Mouse (Mus musculus): ENCODE results near the gene Tedc1. TPM values are rescaled to one million over a fixed set of nuclear protein-coding genes. Genes with fewer than 3 reads are reported as not detected.
"Not testable (repeated sequence)": the region's sequence is repeated elsewhere in the genome, so short reads cannot be mapped to it uniquely, and the experiment has no call there.

Gene Tedc1
- total RNA-seq, 4 experiments from 2014 or later: 0.22 TPM; not detected in 3

DNA sequence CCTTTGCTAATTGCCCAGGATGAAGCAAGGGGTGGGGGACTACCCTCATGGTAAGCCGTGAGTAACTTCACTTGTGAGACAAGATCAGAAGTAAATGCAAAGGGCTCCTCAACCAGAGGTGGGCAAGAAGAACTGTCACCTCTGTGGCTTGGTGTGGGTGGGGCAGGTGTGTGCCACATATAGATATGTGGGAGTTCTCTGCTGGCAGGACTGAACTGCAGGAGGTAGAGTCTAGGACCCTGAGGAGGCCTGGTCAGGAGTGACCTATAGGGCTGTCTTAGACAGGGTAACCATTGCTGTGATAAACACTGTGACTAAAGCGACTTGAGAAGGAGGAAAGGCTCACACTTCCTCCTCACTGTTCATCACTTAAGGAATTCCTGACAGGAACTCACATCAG, 37.2 kb downstream of the Tedc1 start:
- DNase-seq (ENCODE audit: low spot score in 2 of 2): no peak

DNA sequence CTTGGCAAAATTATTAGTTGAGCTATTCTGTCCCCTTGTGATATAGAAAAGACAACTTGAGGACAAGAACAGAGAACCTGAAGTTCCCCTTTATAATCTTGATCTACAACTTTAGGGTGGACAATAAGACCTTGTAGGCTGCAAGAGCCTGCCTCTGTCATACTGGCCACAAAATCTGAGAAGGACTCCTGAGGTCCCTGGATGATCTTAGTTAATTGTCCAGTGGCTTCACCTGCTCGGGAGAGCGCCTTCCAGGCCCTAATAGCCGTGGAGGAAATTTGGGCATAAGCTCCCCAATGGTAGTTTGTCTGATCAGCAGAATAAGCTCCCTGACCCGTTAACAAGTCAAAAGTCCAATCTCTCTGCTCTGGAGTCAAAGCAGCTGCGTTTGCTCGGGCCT, 42.9 kb downstream of the Tedc1 start:
- not testable (repeated sequence) for DNase-seq (ENCODE audit: low spot score in 2 of 2)

DNA sequence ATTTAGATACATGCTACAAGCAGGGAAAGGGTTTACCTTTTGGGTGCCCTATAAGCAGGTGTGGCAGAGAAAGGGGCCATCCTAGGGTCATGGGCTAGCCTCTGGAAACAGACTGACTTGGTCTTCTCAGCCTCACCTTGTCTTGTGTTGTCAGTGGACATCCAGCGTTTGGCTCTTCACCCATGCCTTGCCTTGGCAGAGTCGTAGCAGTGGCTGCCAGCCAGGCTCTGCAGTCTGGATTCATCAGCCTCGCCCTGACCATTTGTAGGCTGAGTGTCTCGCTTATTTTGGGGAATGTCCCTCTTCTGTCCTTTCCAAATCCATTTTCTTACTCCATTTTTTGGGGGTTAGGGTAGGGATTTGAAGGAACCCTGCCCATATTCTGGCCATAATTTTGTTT, 45.1 kb downstream of the Tedc1 start:
- no peak for DNase-seq (ENCODE audit: low spot score in 2 of 2)

DNA sequence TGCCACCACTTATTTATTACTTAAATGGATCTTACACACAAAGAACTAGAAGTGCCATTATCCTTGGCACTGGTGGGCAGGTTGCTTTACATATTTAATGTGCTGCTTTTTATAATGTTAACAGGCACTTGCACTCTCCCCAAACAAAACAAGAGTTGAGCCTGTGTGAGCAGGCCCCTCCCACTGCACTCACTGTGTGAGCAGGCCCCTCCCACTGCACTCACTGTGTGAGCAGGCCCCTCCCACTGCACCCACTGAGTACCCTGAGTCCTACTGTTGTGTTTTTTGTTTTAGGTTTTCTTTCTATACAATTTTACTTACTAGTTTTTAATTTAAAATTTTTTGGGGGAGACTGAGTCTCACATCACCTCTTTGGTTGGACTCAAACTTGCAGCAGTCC, 45.8 kb downstream of the Tedc1 start:
- DNase-seq (ENCODE audit: low spot score in 2 of 2): no peak

DNA sequence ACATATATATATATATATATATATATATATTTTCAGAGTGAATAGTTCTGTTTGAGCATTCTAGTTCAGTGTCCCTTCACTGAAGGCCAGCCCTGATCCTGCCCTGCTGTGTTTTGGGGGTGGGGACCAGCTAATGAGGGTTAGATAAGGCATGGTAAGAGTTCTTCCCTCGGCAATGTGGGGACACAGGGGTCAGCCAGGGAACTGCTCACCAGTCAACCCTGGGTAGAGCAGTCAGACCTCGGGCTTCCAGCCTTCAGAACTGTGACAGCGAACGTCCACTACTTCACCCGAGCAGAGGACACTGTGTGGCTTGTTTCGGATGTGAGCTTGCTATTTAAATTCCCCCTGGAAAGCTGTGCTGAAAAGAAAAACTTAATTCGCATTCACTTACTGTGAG, 47.3 kb downstream of the Tedc1 start:
- no peak for DNase-seq (ENCODE audit: low spot score in 2 of 2)

DNA sequence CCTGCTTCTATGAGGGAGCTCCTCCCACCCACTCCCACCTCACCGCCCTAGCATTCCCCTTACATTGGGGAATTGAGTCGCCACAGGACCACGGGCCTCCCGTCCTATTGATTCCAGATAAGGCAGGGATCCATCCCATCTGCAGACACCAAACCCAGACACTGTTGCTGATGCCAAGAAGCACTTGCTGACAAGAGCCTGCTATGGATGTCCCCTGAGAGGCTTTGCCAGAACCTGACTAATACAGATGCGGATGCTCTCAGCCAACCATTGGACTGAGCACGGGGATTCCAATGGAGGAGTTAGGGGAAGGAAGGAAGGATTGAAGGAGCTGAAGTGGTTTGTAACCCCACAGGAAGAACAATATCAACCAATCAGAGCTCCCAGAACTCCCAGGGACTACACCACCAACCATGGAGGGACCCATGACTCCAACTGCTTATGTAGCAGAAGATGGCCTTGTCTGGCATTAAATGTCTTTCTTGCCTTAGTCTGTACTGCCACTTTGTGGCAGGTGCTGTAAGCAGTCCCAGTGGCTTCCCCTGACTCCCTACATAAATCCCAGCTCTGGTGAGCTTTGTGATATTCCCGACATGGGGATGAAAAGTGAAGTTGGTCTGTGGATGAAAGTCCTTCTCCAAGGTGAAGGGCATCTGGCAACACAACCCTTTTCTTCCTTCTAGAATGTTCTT, 49.2 kb downstream of the Tedc1 start:
- no peak for DNase-seq (ENCODE audit: low spot score in 2 of 2)

DNA sequence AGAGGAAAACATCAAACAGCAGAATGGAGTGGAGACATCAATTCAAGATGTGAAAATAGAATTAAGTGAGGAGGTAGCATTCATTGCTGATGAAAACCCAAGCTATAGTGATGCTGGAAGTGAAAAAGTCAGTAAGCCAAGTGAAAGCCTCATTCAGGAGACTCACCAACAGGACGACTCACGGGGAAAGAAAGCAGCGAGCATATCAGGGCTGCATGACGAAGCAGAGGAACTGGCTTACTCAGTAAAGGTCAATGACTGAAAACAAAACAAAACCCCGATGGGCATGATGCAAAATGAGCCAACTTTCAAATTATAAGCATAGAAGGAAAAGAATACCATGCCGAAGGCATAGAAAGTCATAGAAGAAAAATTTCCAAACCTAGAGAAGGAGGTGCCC, 51.5 kb downstream of the Tedc1 start:
- no peak for DNase-seq (ENCODE audit: low spot score in 2 of 2)

DNA sequence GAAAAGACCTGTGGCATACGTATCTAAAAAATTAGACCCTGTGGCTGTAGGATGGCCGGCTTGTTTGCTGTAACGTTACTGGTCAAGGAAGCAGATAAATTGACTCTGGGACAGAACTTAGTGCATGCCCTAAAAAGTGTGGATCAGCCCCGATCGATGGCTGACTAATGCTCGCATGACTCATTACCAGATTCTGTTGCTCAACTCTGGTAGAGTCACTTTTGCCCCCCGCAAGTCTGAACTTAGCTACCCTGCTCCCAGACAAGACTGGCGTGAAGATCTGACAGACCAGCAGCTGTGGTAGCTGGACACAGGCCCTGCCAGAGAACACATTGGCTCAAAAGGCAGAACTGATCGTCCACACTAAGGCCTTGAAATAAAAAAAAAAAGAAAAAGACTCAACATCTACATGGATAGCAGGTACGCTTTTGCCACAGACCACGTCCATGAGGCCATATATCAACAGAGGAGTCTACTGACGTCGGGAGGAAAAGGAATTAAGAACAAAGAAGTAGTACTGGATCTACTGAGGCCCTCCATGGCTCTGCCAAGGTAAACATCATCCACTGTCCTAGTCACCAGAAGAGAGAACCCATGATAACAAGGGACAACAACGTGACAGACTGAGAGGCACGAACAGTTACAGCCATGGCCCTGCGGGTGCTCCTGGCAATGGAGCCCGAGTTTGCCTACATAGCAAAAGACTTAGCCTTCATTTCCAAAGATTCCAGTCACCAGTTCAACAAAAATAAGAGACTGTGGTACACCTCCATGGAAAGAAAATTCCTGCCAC, 54.6 kb downstream of the Tedc1 start:
- no peak for DNase-seq (ENCODE audit: low spot score in 2 of 2)

DNA sequence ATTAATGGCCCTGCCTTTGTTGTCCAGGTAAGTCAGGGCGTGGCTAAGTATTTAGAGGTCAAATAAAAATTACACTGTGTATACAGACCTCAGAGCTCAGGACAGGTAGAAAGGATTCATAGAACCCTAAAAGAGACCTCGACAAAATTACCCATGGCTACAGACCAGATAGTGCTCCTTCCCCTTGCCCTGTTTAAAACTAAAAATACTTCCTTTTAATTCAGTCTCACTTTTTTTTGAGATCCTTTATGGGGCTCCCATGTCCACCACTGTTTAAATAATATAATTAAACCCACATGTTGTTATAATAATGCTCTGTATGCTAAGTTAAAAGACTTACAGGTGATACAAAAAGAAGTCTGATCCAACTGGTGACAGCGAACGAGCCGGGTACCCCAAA, 55.6 kb downstream of the Tedc1 start:
- no peak for DNase-seq (ENCODE audit: low spot score in 2 of 2)

DNA sequence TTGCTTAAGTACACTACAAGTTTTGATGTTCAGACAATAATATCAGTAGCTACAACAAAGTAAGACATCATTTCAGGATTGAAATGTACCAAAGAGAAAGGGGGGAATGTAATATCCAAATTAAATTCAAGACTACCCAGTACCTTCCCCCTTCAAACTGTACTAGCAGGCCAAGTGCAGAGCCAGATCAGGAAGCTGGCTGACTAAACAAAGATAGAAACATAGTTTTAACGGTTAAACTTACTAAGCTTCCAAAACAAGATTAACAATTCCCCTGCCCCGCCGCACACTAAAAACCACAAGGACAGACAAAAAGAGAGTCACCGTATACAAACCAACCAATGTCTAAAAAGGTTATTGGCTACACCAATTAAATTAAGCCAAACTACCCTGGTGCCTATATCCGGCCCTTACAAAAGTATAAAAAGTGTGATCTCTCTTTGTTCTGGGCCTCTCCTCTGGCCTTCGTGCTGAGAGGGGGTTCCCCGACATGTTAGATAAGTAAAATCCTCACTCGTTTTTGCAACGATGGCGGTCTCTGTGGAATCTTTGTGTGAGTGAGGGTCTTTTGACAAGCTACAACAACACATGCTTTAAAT, 56.2 kb downstream of the Tedc1 start:
- DNase-seq (ENCODE audit: low spot score in 2 of 2): no peak

DNA sequence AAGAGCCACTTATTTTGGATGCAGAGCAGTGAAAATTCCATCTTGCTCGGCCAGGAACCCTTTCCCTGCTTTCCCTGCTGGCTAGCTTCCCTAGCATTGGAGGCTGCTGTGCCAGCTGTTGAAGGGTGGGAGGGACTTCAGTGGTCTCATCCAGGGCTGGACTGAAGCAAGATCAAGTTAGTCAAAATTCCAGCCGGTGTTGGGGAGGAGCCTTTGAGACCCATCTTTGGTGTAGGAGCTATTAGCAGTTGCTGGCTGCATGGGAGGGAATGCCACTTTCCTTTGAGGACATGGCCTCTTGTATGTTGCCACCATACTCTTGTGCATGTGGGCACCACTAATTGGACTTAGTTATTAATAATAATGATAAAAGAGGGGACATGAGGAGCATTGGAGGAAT, 57.0 kb downstream of the Tedc1 start:
- no peak for DNase-seq (ENCODE audit: low spot score in 2 of 2)

DNA sequence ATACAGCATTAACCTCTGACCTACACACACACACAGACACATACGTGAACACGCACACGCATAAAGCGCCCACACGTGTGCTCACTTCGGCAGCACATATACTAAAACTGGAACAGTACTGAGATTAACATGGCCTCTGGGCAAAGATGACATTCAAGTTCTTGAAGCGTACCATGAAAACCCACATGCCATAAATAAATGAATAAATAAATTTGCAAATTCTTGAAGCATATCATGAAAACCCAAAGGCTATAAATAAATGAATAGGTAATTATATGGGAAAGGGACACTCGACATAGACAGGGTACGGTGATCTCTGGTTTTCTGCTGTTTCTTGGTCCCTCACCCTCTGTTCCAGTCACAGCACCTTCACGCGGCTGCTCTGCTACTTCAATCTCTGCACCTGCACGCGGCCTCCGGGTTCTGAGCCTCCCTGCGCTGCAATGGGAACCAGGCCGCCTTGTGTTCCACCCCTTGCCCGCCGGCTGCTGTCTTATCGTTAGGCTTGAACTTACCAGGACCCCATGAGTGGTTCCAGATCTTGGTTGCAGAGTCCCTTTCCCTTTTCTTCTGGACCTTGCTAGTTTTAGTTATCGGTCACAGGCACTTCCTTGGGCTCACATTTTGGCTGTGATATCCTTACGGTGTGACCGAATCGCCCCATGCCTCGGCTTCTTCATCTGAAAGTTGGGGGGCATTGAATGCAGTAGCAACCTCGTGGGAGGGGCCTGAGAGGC, 58.0 kb downstream of the Tedc1 start:
- DNase-seq (ENCODE audit: low spot score in 2 of 2): no peak

DNA sequence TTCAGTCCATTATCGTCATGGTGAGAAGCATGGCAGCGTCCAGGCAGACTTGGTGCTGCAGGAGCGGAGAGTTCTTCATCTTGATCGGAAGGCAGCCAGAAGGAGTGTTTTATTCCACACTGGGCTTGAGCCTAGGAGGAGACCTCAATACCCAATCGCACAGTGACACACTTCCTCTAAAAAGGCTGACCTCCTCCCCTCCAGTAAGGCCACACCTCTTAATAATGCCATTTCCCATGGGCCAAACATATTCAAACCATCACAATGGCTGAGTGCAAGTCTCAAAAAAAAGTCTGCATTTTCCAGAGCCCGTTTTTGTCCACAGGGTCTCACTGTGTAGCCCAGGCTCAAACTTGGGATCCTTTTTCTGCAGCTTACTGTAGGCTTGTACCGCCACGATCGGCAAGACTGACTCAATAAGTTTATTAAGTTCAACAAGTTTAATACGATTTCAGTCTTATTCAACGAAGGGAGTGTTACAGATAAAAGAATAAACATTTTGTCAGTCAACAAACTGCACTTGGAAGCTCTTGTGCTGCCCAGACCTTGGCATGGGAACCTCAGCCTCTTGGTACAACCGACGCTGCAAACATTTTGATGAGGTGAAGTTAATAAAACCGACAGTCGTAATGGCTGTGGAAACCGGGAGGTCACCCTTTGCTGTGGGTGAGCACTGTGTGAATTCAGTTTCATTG, 58.9 kb downstream of the Tedc1 start:
- no peak for DNase-seq (ENCODE audit: low spot score in 2 of 2)

Other genes with a start within 250 kb of the Tedc1 start
- gene Jag2, start 226.6 kb upstream of the Tedc1 start, total RNA-seq (2022): 10 to 100 TPM; 22.3 to 31.0 (median 26.7) TPM
- gene Nudt14, start 214.3 kb upstream of the Tedc1 start, total RNA-seq (2022): 1 to 10 TPM; 5.2 to 8.8 (median 7.5) TPM
- 10 to 100 TPM; 18.6 to 23.6 (median 21.7) TPM for gene Btbd6, start 179.9 kb upstream of the Tedc1 start, total RNA-seq (2022)
- 10 to 100 TPM; 13.8 to 18.9 (median 18.4) TPM for gene Brf1, start 155.7 kb upstream of the Tedc1 start, total RNA-seq (2022)
- gene Pacs2, start 141.9 kb upstream of the Tedc1 start, total RNA-seq (2022): 10 to 100 TPM; 32.6 to 36.9 (median 36.3) TPM
- gene Tex22, start 81.9 kb upstream of the Tedc1 start, total RNA-seq (2022): not detected
- 10 to 100 TPM; 38.7 to 43.3 (median 41.8) TPM for gene Mta1, start 58.1 kb upstream of the Tedc1 start, total RNA-seq (2022)
- gene Crip2, start 16.2 kb upstream of the Tedc1 start, total RNA-seq (2022): 10 to 100 TPM; 22.0 to 27.4 (median 24.3) TPM
- 10 to 100 TPM; 53.0 to 78.6 (median 58.5) TPM for gene Crip1, start 10.1 kb upstream of the Tedc1 start, total RNA-seq (2022)
- not detected for gene Tmem121, start 29.5 kb downstream of the Tedc1 start, total RNA-seq (2022)

Measured in gastrocnemius, adult 8-10 months (tissue).